Mouse (Mus musculus) brain, embryonic 14.5 days (tissue): ENCODE data around the gene Gm14393. TPM values are rescaled to one million over a fixed set of nuclear protein-coding genes. Genes with fewer than 3 reads are reported as not detected.
"Not testable (repeated sequence)": the region's sequence is repeated elsewhere in the genome, so short reads cannot be mapped to it uniquely, and the experiment has no call there.

Source experiments
- DNase-seq: peaks from one replicate; pipeline ENCODE4 v3.0.0-alpha.2; 2011; ENCODE audit warnings: low read depth
- polyA plus RNA-seq: library from polyadenylated mRNA; depleted of rRNA; stranded (reverse); fragments of >200 nt; gene quantifications from 2 replicates; pipeline ENCODE4 v1.2.3, GENCODE M21; 2012; rRNA removed

The Gm14393 gene
- polyA plus RNA-seq: 0.34 TPM in 1 of 2 replicates, not detected in the other

- not testable (repeated sequence) for DNase-seq
These were observed at the start of gene Gm14393 for GRCm38 (mm10) chr2:175067681-175068261. TSS of gene Gm14393 (minus strand) at chr2:175067781.

- DNase-seq: not testable (repeated sequence)
These were observed 23.3 kb downstream of the Gm14393 start for GRCm38 (mm10) chr2:175044268-175044667.

Other genes with a start within 250 kb of the Gm14393 start
- 0.08 and 0.13 TPM in 2 replicates for gene Gm14444, start 57.5 kb downstream of the Gm14393 start, polyA plus RNA-seq
- gene Gm14399, start 74.2 kb upstream of the Gm14393 start, polyA plus RNA-seq: 6.5 and 8.1 TPM in 2 replicates
- 1.2 and 1.9 TPM in 2 replicates for gene Gm14443, start 108.1 kb upstream of the Gm14393 start, polyA plus RNA-seq
- 12.4 and 14.3 TPM in 2 replicates for gene Gm14391, start 139.1 kb upstream of the Gm14393 start, polyA plus RNA-seq
- gene Gm14440, start 207.3 kb upstream of the Gm14393 start, polyA plus RNA-seq: not detected in 2 replicates